Mouse (Mus musculus) cortical plate, adult 2 months (tissue): ENCODE results near the gene Snx5.

Experiments
- CTCF ChIP-seq: fragments of 200-500 bp; IDR thresholded peaks from 2 replicates; pipeline ENCODE4 v1.5.1; 2011; ENCODE audit warnings: mild to moderate bottlenecking, control low read depth, low read length; ENCODE audit not compliant: insufficient read depth; ENCODE audit errors: extremely low read depth
- POLR2A ChIP-seq: fragments of 200-500 bp; IDR thresholded peaks from 2 replicates; pipeline ENCODE4 v1.6.1; 2011; ENCODE audit warnings: mild to moderate bottlenecking, low read length, control low read depth; ENCODE audit not compliant: insufficient read depth; ENCODE audit errors: extremely low read depth

- TF ChIP-seq CTCF (no peak), POLR2A (no peak)
These were observed 40.7 kb upstream of the Snx5 start for GRCm38 (mm10) chr2:144311372-144311771.
